Mouse (Mus musculus) heart, embryonic 15.5 days (tissue): ENCODE measurements around the gene Pla1a. TPM values are rescaled to one million over a fixed set of nuclear protein-coding genes. Genes with fewer than 3 reads are reported as not detected.
A peak's percentile ranks its signal among the peaks of the same experiment; 100 is the strongest.
"Not testable (repeated sequence)": the region's sequence is repeated elsewhere in the genome, so short reads cannot be mapped to it uniquely, and the experiment has no call there.

ENCODE experiments used
- ATAC-seq: fragments of 200-750 bp; cut with Nextera tagmentation; replicated peaks from 2 replicates; pipeline ENCODE4 v1.8.0; 2017; ENCODE audit warnings: low read depth, moderate TSS enrichment; ENCODE audit not compliant: insufficient number of reproducible peaks, insufficient read depth, low FRiP score
- H3K27ac ChIP-seq: fragments of 300-500 bp; sonication (generic); 2 replicates; pipeline ENCODE4 v1.5.1; 2015; ENCODE audit warnings: mild to moderate bottlenecking, inconsistent platforms
- H3K27me3 ChIP-seq: fragments of 300-500 bp; sonication (generic); 2 replicates; pipeline ENCODE4 v1.6.1; 2015; ENCODE audit warnings: inconsistent platforms
- H3K36me3 ChIP-seq: fragments of 300-500 bp; sonication (generic); 2 replicates; pipeline ENCODE4 v1.6.1; 2015; ENCODE audit warnings: mild to moderate bottlenecking, inconsistent platforms
- H3K4me1 ChIP-seq: fragments of 300-500 bp; sonication (generic); replicated peaks from 2 replicates; pipeline ENCODE4 v1.6.1; 2015; ENCODE audit warnings: inconsistent platforms
- H3K4me2 ChIP-seq: fragments of 300-500 bp; sonication (generic); 2 replicates; pipeline ENCODE4 v1.6.1; 2015; ENCODE audit warnings: inconsistent platforms, mild to moderate bottlenecking, moderate library complexity
- H3K4me3 ChIP-seq: fragments of 300-500 bp; sonication (generic); 2 replicates; pipeline ENCODE4 v1.5.1; 2015; ENCODE audit warnings: mild to moderate bottlenecking, inconsistent platforms
- H3K9ac ChIP-seq: fragments of 300-500 bp; sonication (generic); 2 replicates; pipeline ENCODE4 v1.6.1; 2015; ENCODE audit warnings: mild to moderate bottlenecking, inconsistent platforms
- H3K9me3 ChIP-seq: fragments of 300-500 bp; sonication (generic); replicated peaks from 2 replicates; pipeline ENCODE4 v1.6.1; 2016; ENCODE audit warnings: inconsistent platforms
- WGBS: fragments of 180-500 bp; shearing (Covaris S2); methylation state at CpG from one replicate; pipeline ENCODE4 v1.1.7; 2015; ENCODE audit warnings: mixed read lengths; 5-methylcytosine and 5-hydroxymethylcytosine counted together
- polyA plus RNA-seq: library from polyadenylated mRNA; unstranded; fragments of >200 nt; fragmentation: Nextera tagmentation; extraction: Ambion mirVana; gene quantifications from 2 replicates; pipeline ENCODE4 v1.2.1, GENCODE M21; 2015

The Pla1a gene
- polyA plus RNA-seq = 2.0 and 2.8 TPM in 2 replicates

DNA sequence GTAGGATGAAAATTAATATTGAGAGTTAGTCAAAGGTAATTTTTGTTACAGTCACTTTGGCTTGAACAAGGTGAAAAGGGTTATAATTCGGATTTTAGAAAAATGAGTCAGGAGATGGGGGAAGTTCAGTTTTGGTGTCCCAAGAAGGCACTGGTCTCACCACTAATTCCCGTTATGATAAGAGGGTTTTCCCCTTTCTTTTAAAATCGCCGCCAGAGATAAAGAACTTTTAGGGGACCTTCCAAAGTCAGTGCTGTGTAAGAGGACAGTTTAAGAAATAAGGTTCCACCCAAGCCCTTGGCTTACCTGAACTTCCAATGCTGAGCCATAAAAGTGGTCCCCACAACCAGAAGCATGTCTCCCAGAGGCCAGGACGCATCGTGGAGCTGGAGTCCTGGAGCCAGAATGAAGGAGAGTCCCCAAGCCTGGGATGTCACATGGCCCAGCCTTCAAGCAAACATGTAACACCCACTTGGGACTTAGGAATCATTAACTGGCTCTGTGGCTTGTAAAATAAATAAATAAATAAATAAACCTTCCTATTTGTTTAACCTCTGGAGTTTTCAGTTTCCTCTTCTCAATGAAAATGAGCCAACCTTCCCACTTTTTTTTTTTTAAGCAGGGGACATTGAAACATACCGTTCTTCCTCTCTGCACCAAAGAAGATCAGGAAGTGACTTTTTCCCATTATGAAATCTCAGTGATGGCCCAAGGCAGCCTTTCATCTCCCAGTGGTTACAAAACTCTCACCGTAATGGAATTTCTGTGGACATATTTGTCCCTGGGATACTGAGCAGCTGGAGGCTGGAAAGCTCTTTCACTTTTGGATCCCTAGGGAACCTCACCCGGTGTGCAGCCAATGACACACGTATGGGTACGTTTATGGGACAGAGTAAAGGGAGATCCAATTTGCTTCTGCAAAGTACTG is at the start of gene Pla1a:
Pla1a (minus strand) TSS at position 648 of the 928 bp plus-strand sequence.
- Histone ChIP-seq H3K27me3 (no peaks in the 10 kb centered on the region), H3K36me3 (no peaks in the 10 kb centered on the region), H3K9ac (no peak within 1 kb of the TSS), H3K27ac (no peak within 1 kb of the TSS), H3K4me3 (no peak within 1 kb of the TSS), H3K4me1 (peaks cover 11% of the 10 kb centered on the region), H3K4me2 (no peak within 1 kb of the TSS), H3K9me3 (no peaks in the 10 kb centered on the region)
- ATAC-seq = no peak
- 72% methylated on average over 11 of the region's 11 CpGs for WGBS

DNA sequence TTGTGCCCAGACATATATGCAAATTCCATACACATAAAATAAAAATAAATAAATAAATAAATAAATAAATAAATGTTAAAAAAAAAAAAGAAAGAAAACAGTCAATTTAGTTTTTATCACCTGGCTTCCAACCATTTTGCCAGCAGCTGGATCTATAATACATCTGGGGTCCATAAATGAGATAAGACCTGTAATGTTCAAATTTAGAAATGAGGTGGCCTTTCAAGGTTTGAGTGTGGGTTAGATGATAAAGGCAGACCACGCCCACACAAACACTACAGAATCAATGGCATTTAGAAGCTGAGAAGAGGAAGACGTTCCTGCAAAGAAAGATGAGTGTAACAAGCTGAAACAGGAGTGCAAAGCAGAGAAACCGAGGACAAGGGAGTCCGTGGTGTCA is 48.4 kb upstream of the Pla1a start:
- no peaks in the 10 kb centered on the region for H3K36me3 ChIP-seq
- no peak overlapping the region for H3K4me2 ChIP-seq
- peaks cover 17% of the 10 kb centered on the region for H3K4me1 ChIP-seq
- WGBS = 67% methylated on average over 4 of the region's 4 CpGs
- no peak overlapping the region for H3K4me3 ChIP-seq
- no peak for ATAC-seq
- no peaks in the 10 kb centered on the region for H3K9me3 ChIP-seq
- H3K27ac ChIP-seq = no peak overlapping the region
- H3K27me3 ChIP-seq = peaks cover 5% of the 10 kb centered on the region; the same call in 1 of the 2 replicates
- H3K9ac ChIP-seq = no peak overlapping the region

DNA sequence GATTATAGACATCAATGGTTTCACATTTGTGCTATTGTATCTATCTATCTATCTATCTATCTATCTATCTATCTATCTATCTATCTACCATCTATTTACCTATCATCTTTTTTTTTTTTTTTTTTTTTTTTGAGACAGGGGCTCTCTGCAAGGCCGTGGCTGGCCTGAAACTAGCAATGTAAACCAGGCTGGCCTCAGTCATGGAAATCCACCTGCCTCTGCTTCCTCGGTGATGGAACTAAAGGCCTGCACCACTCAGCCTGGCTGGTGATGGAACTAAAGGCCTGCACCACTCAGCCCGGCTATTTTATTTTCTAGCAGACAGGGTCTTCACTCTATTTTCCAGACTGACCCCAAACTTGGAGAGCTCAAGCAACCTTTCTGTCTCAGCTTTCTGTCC is 45.4 kb upstream of the Pla1a start:
- H3K36me3 ChIP-seq = no peaks in the 10 kb centered on the region
- H3K4me2 ChIP-seq = no peak overlapping the region
- no peak overlapping the region for H3K9ac ChIP-seq
- peaks cover 17% of the 10 kb centered on the region for H3K4me1 ChIP-seq
- WGBS = 90% methylated on average over 3 of the region's 3 CpGs
- no peak overlapping the region for H3K27ac ChIP-seq
- no peaks in the 10 kb centered on the region for H3K27me3 ChIP-seq
- no peak overlapping the region for H3K4me3 ChIP-seq
- no peaks in the 10 kb centered on the region for H3K9me3 ChIP-seq
- ATAC-seq = no peak

DNA sequence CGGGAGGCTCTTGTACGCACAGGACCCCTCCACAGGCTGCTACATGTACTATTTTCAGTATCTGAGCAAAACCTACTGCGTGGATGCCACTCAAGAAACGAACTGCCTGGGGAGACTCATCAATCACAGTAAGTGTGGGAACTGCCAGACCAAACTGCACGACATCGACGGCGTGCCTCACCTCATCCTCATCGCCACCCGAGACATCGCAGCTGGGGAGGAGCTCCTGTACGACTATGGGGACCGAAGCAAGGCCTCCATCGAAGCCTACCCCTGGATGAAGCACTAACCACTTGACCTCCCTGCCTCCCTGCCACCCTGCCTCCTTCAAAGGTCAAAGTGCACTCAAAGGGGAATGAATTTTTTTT is 44.3 kb upstream of the Pla1a start:
- not testable (repeated sequence) for H3K9me3 ChIP-seq, ATAC-seq, H3K27me3 ChIP-seq, H3K36me3 ChIP-seq
- Histone ChIP-seq H3K4me1 (peaks cover 14% of the 10 kb centered on the region), H3K4me2 (peak overlapping the region; percentile 76), H3K27ac (peak overlapping the region; percentile 90), H3K4me3 (peak overlapping the region; percentile 44), H3K9ac (peak overlapping the region; percentile 52)
- 39% methylated on average over 14 of the region's 14 CpGs for WGBS

DNA sequence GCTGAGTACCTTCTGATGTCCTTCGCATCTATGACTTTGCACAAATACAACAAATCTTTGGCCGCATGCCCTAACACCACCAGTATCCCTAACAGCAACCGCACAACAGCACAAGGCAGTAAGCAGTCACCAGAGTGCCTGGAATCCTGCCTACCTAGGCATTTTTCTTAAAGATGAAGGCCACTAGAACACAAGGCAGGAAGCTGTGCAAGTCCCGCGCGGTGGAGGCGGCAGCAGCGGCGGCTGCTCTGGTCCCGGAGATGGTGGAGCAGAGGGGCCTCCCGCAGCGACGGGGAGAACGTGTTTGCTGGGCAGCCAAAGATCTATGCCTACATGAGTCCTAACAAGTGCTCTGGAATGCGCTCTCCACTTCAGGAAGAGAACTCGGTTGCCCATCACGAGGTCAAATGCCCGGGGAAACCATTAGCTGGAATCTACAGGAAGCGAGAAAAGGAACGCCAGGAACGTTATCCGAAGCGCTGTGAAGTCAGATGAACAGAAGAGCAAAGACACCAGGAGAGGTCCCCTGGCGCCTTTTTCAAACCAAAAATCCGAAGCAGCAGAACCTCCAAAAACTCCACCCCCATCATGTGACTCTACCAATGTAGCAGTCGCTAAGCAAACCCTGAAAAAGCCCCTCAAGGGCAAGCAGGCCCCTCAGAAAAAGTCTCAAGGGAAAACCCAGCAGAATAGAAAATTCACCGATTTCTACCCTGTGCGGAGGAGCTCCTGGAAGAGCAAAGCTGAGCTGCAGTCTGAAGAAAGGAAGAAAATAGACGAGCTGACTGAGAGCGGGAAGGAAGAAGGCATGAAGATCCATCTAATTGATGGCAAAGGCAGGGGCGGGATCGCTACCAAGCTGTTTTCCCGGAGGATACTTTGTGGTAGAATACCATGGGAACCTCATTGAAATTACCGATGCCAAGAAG is 43.6 kb upstream of the Pla1a start:
- WGBS = 5% methylated on average over 34 of the region's 34 CpGs
- H3K4me2 ChIP-seq = peak overlapping the region; percentile 76
- H3K4me1 ChIP-seq = peaks cover 14% of the 10 kb centered on the region

DNA sequence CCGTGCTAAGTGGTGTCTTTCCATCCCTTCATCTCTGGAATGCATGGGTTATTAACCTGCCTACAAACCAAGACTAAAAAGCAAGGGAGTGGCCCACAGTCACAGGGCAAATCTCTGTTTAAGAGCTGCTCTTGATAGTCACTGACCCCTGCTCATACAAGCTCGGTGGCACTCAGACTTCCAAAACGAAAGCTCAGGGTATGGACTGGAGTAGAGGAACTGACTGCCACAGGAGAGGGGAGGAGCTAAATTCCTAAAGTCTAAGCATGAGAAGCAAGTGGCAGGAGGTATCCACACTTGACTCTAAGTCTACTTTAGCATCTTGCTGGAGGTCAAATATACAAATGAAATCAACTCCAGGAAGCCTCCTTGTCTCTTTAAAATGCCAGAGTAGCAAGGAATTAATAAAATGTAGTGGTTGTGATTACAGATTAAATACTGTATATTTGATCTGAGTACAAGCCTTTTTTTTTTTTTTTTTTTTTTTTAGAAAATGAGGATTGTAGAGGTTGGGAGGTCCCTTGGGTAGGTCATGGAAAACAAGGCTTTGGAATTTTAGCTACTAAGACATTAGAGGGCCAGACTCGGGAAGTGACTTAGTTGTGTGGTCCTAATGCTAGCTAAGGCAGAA is 42.9 kb upstream of the Pla1a start:
- Histone ChIP-seq H3K4me2 (peak overlapping the region; percentile 76), H3K27me3 (no peaks in the 10 kb centered on the region), H3K4me1 (peaks cover 14% of the 10 kb centered on the region), H3K27ac (peak overlapping the region; percentile 90), H3K9me3 (no peaks in the 10 kb centered on the region), H3K4me3 (peak overlapping the region; percentile 44), H3K36me3 (no peaks in the 10 kb centered on the region), H3K9ac (peak overlapping the region; percentile 52; the same call in 1 of the 2 replicates)
- WGBS = 29% methylated on average over 4 of the region's 4 CpGs
- ATAC-seq = no peak; the same call in 1 of the 2 replicates

More for the DNA sequence above, 43.6 kb upstream of the Pla1a start:
- Histone ChIP-seq H3K36me3 (no peaks in the 10 kb centered on the region), H3K27ac (peak overlapping the region; percentile 90), H3K9me3 (no peaks in the 10 kb centered on the region), H3K27me3 (no peaks in the 10 kb centered on the region), H3K9ac (peak overlapping the region; percentile 52), H3K4me3 (peak overlapping the region; percentile 44)
- peak; percentile 71 for ATAC-seq

DNA sequence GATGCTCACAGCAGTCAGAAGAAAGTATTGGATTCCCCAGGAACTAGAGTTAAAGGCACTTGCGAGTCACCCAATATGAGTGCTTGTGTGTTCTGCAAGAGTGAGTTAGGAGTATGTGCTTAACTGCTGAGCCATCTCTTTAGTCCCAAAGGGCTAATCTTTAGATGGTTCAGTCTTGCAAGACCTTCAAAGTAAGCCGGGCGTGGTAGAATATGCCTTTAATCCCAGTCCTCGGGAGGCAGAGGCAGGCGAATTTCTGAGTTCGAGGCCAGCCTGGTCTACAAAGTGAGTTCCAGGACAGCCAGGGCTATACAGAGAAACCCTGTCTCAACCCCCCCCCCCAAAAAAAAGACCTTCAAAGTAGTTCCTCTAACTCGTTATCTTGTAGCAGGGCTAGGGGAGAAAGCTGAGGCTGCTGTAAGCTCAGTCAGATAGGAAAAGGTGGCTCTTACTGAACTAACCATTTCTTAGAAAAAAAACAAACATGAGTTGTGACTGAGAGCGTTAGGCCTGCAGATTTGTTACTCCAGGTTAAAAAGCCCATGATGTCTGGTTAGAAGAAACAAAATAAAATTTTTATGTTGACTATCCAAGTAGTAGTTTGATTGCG is 41.8 kb upstream of the Pla1a start:
- no peak for ATAC-seq
- Histone ChIP-seq H3K27ac (no peak overlapping the region), H3K4me2 (no peak overlapping the region), H3K27me3 (no peaks in the 10 kb centered on the region), H3K4me1 (peaks cover 14% of the 10 kb centered on the region), H3K9ac (no peak overlapping the region), H3K4me3 (no peak overlapping the region), H3K36me3 (no peaks in the 10 kb centered on the region), H3K9me3 (no peaks in the 10 kb centered on the region)
- WGBS = 85% methylated on average over 9 of the region's 9 CpGs

DNA sequence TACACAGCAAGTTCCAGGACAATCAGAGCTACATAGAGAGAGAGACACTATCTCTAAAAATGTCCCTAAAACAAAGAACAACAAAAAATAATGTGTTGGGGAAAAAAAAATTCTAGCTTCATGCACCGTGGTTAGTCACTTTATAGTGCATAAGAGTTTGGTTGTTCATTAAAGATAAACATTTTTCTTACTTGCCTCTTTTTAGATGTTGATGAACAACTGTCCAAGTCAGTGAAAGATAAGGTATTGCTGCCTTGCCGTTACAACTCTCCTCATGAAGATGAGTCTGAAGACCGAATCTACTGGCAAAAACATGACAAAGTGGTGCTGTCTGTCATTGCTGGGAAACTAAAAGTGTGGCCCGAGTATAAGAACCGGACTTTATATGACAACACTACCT is 40.7 kb upstream of the Pla1a start:
- Histone ChIP-seq H3K4me3 (no peak overlapping the region), H3K27me3 (no peaks in the 10 kb centered on the region), H3K36me3 (no peaks in the 10 kb centered on the region), H3K4me2 (no peak overlapping the region), H3K27ac (no peak overlapping the region), H3K9ac (no peak overlapping the region), H3K4me1 (peaks cover 14% of the 10 kb centered on the region), H3K9me3 (no peaks in the 10 kb centered on the region)
- WGBS = 82% methylated on average over 5 of the region's 5 CpGs
- no peak for ATAC-seq

DNA sequence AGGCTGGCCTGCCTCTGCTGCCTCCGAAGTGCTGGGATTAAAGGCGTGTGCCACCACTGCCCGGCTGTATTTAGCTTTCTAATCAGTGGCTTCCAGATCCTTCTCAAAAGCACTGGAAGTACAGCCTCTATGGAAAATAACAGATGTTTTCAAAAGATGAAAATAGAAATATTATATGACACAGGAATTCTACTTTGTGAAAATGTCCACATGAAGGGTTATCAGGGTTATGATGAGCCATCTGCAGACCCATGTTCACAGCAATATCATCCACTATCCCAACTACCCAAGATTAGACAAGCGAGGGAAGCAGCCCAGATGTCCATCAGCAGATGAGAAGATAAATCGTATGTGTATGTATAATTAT is 39.5 kb upstream of the Pla1a start:
- H3K4me1 ChIP-seq = peaks cover 18% of the 10 kb centered on the region
- 86% methylated on average over 5 of the region's 5 CpGs for whole genome bisulfite sequencing
- no peaks in the 10 kb centered on the region for H3K9me3 ChIP-seq
- H3K4me3 ChIP-seq = no peak overlapping the region
- ATAC-seq = no peak
- no peak overlapping the region for H3K27ac ChIP-seq
- no peaks in the 10 kb centered on the region for H3K36me3 ChIP-seq
- no peak overlapping the region for H3K9ac ChIP-seq
- H3K27me3 ChIP-seq = no peaks in the 10 kb centered on the region
- H3K4me2 ChIP-seq = no peak overlapping the region

DNA sequence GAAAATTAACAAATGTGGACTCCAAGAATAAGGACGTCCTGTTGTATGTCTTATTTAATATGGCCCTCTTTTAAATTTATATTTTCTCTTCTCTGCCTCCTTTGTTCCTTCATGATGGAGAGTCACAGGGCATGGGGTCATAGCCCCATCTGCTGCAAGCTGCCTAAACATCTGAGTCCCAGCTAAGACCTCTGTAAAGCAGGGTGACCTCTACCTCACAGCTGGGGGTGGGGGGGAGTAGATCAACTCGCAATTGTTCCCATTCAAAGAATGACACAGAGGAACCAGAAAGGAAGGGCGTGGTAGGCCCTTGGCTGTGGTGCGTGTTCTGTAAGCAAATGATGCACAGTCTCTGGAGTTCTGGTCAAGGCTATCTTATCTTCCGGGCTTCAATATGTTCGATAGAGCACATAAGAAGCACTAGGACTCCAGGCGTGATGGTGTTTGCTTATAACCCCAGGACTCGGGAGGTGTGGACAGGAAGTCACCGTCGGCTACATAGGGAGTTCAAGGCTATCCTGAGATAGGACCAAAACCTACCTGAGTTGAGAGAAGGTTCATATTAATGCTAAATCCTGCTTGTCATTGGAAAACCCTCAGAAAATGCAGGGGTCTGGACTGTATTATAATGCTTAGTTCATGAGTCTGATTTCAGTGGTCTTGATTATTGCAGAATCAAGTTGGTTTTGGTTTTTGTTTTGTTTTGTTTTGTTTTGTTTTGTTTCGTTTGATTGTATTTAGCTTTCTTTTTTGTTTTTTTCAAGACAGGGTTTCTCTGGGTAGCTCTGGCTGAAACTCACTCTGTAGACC is 39.0 kb upstream of the Pla1a start:
- H3K27ac ChIP-seq = no peak overlapping the region
- no peak overlapping the region for H3K9ac ChIP-seq
- H3K4me1 ChIP-seq = peaks cover 13% of the 10 kb centered on the region
- 66% methylated on average over 11 of the region's 11 CpGs for WGBS
- H3K9me3 ChIP-seq = no peaks in the 10 kb centered on the region
- H3K4me3 ChIP-seq = no peak overlapping the region
- no peak overlapping the region for H3K4me2 ChIP-seq
- H3K27me3 ChIP-seq = no peaks in the 10 kb centered on the region
- no peak for ATAC-seq
- no peaks in the 10 kb centered on the region for H3K36me3 ChIP-seq
